Mouse (Mus musculus) limb, embryonic 14.5 days (tissue): ENCODE measurements around the gene Majin. TPM values are rescaled to one million over a fixed set of nuclear protein-coding genes. Genes with fewer than 3 reads are reported as not detected.

ENCODE experiments used
- ATAC-seq: fragments of 200-750 bp; cut with Nextera tagmentation; 2 replicates; pipeline ENCODE4 v1.8.0; 2017; ENCODE audit warnings: low read depth, moderate number of reproducible peaks, moderate TSS enrichment; ENCODE audit not compliant: low FRiP score
- DNase-seq: peaks from one replicate; pipeline ENCODE4 v3.0.0-alpha.2; 2015; ENCODE audit warnings: low spot score
- H3K27ac ChIP-seq: fragments of 300-500 bp; sonication (generic); replicated peaks from 2 replicates; pipeline ENCODE4 v1.5.1; 2014; ENCODE audit warnings: low read depth, mild to moderate bottlenecking, low read length, moderate library complexity, mixed read lengths
- H3K27me3 ChIP-seq: fragments of 300-500 bp; sonication (generic); 2 replicates; pipeline ENCODE4 v1.6.1; 2014; ENCODE audit warnings: low read length, mixed read lengths; ENCODE audit not compliant: control insufficient read depth, insufficient read depth
- H3K36me3 ChIP-seq: fragments of 300-500 bp; sonication (generic); 2 replicates; pipeline ENCODE4 v1.6.1; 2014; ENCODE audit warnings: mild to moderate bottlenecking, low read length, moderate library complexity, mixed read lengths; ENCODE audit not compliant: control insufficient read depth, insufficient read depth
- H3K4me1 ChIP-seq: fragments of 300-500 bp; sonication (generic); 2 replicates; pipeline ENCODE4 v1.6.1; 2014; ENCODE audit warnings: antibody characterized with exemption, low read length, mixed read lengths; ENCODE audit not compliant: control insufficient read depth, insufficient read depth
- H3K4me2 ChIP-seq: fragments of 300-500 bp; sonication (generic); replicated peaks from 2 replicates; pipeline ENCODE4 v1.6.1; 2014; ENCODE audit warnings: low read depth, mild to moderate bottlenecking, low read length, moderate library complexity; ENCODE audit not compliant: severe bottlenecking
- H3K4me3 ChIP-seq: fragments of 300-500 bp; sonication (generic); replicated peaks from 2 replicates; pipeline ENCODE4 v1.5.1; 2014; ENCODE audit warnings: low read length
- H3K9ac ChIP-seq: fragments of 300-500 bp; sonication (generic); 2 replicates; pipeline ENCODE4 v1.6.1; 2014; ENCODE audit warnings: mild to moderate bottlenecking, low read depth, low read length, moderate library complexity; ENCODE audit not compliant: severe bottlenecking
- H3K9me3 ChIP-seq: fragments of 300-500 bp; sonication (generic); 2 replicates; pipeline ENCODE4 v1.6.1; 2016; ENCODE audit warnings: low read length; ENCODE audit not compliant: control insufficient read depth
- POLR2A ChIP-seq: fragments of 200-500 bp; IDR thresholded peaks from 2 replicates; pipeline ENCODE4 v1.8.0; 2012; ENCODE audit warnings: inconsistent platforms, mild to moderate bottlenecking, moderate library complexity, borderline replicate concordance; ENCODE audit not compliant: insufficient read depth, insufficient read length; ENCODE audit errors: extremely low read depth
- WGBS: fragments of 180-500 bp; shearing (Covaris S2); extraction: QIAGEN DNeasy Blood & Tissue Kit; methylation state at CpG from one replicate; pipeline ENCODE4 v1.1.7; 2014; 5-methylcytosine and 5-hydroxymethylcytosine counted together
- polyA plus RNA-seq, 2 experiments: library from polyadenylated mRNA; depleted of rRNA in 1 of 2; stranded (reverse) in 1 of 2; unstranded in 1 of 2; fragments of >200 nt; fragmentation: Nextera tagmentation in 1 of 2; extraction: Ambion mirVana in 1 of 2; gene quantifications; 2 replicates each; pipeline versions ENCODE4 v1.2.1 to v1.2.3; 2012 to 2014

Majin gene
- polyA plus RNA-seq, 2 experiments: 0.05 TPM; not detected in 1

GRCm38 (mm10) chr19:6166750-6167149 is 17.4 kb upstream of the Majin start:
- no peak overlapping the region for H3K4me3 ChIP-seq
- no peaks in the 10 kb centered on the region for H3K9me3 ChIP-seq
- H3K4me1 ChIP-seq: no peaks in the 10 kb centered on the region
- WGBS: 79% methylated on average over 4 of the region's 4 CpGs
- no peak for TF ChIP-seq POLR2A
- no peak for ATAC-seq
- H3K9ac ChIP-seq: no peak overlapping the region
- DNase-seq: no peak
- no peak overlapping the region for H3K4me2 ChIP-seq
- H3K36me3 ChIP-seq: no peaks in the 10 kb centered on the region
- H3K27me3 ChIP-seq: no peaks in the 10 kb centered on the region
- H3K27ac ChIP-seq: no peak overlapping the region

DNA sequence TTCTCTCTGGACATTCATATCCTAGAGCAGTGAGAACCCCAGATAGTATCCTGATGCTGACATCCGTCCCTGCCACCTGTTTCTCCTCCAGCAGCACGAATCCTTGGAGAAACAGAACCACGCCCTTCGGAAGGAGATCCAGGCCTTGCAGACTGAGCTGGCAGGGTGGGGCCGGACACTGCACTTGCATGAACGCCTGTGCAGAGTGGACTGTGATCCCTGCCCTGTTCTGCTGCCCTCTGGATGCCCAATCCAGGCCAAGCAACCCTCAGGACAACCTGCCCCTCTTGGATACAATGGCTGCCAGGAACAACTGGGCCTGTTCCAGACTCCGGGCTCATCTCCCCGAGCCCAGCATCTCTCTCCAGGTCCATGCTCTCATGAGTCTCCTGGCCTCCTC is 13.0 kb upstream of the Majin start:
- Histone ChIP-seq H3K9ac (no peak overlapping the region), H3K9me3 (no peaks in the 10 kb centered on the region), H3K27me3 (no peaks in the 10 kb centered on the region), H3K4me3 (no peak overlapping the region), H3K4me2 (no peak overlapping the region), H3K27ac (no peak overlapping the region), H3K36me3 (no peaks in the 10 kb centered on the region), H3K4me1 (no peaks in the 10 kb centered on the region)
- WGBS: 89% methylated on average over 8 of the region's 8 CpGs
- no peak for ATAC-seq
- DNase-seq: no peak
- TF ChIP-seq POLR2A: no peak

GRCm38 (mm10) chr19:6174771-6175170 is 9.4 kb upstream of the Majin start:
- no peak overlapping the region for H3K27ac ChIP-seq
- WGBS: 48% methylated on average over 5 of the region's 5 CpGs
- no peak overlapping the region for H3K4me3 ChIP-seq
- H3K36me3 ChIP-seq: no peaks in the 10 kb centered on the region
- H3K27me3 ChIP-seq: no peaks in the 10 kb centered on the region
- ATAC-seq (no peak), DNase-seq (no peak)
- H3K9ac ChIP-seq: no peak overlapping the region
- no peaks in the 10 kb centered on the region for H3K9me3 ChIP-seq
- TF ChIP-seq POLR2A: no peak
- H3K4me1 ChIP-seq: no peaks in the 10 kb centered on the region
- no peak overlapping the region for H3K4me2 ChIP-seq

GRCm38 (mm10) chr19:6178775-6179174 is 5.4 kb upstream of the Majin start:
- no peaks in the 10 kb centered on the region for H3K36me3 ChIP-seq

DNA sequence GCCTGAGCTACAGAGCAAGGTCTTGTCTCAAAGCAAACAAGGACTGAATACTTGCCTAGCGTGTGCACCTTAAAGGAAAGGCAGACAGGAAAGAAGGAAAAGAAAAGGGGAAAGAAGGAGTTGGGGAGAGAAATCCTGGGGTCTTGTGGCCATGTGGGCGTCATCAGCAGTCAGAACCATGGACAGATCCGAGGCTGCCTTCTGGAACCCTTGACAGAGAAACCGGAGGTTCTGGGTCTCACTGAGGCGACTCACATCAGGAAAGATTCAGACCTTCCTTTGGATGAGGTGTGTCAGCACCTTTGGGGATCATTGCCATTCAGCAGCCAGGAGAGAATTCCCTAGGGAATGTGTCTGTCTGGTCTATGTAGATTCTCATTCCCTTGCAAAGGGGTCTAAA is 2.6 kb upstream of the Majin start:
- Histone ChIP-seq H3K4me2 (no peak overlapping the region), H3K36me3 (no peaks in the 10 kb centered on the region), H3K27me3 (no peaks in the 10 kb centered on the region), H3K9me3 (no peaks in the 10 kb centered on the region), H3K9ac (no peak overlapping the region), H3K4me3 (no peak overlapping the region), H3K4me1 (no peaks in the 10 kb centered on the region), H3K27ac (no peak overlapping the region)
- ATAC-seq (no peak), DNase-seq (peak; percentile 70)
- no peak for TF ChIP-seq POLR2A
- WGBS: 25% methylated on average over 5 of the region's 5 CpGs

More at GRCm38 (mm10) chr19:6178775-6179174, 5.4 kb upstream of the Majin start:
- Histone ChIP-seq H3K4me1 (no peaks in the 10 kb centered on the region), H3K9ac (no peak overlapping the region), H3K4me3 (no peak overlapping the region), H3K4me2 (no peak overlapping the region), H3K27me3 (no peaks in the 10 kb centered on the region), H3K9me3 (no peaks in the 10 kb centered on the region), H3K27ac (no peak overlapping the region)
- no peak for TF ChIP-seq POLR2A
- no peak for ATAC-seq
- WGBS: 93% methylated on average over 3 of the region's 6 CpGs
- no peak for DNase-seq

GRCm38 (mm10) chr19:6182534-6182933 is 1.7 kb upstream of the Majin start:
- no peak for TF ChIP-seq POLR2A
- Histone ChIP-seq H3K27ac (no peak overlapping the region), H3K4me3 (no peak overlapping the region), H3K4me2 (no peak overlapping the region), H3K9me3 (no peaks in the 10 kb centered on the region), H3K9ac (no peak overlapping the region), H3K27me3 (no peaks in the 10 kb centered on the region), H3K4me1 (no peaks in the 10 kb centered on the region), H3K36me3 (no peaks in the 10 kb centered on the region)
- no peak for ATAC-seq
- 15% methylated on average over 3 of the region's 3 CpGs for WGBS
- DNase-seq: no peak
